Mouse (Mus musculus): ENCODE results near the gene Sec31b. TPM values are rescaled to one million over a fixed set of nuclear protein-coding genes. Genes with fewer than 3 reads are reported as not detected.

Sec31b gene
- total RNA-seq (2021), result under 1 TPM; 0.11 to 0.34 TPM
- long read RNA-seq, result 0 reads

GRCm38 (mm10) chr19:44545321-44546041, at the start of gene Sec31b:
Sec31b (minus strand) TSS chr19:44545864.
- no peak for DNase-seq (ENCODE audit: low spot score in 2 of 2)

GRCm38 (mm10) chr19:44594180-44594579, 48.5 kb upstream of the Sec31b start:
- DNase-seq (ENCODE audit: low spot score in 2 of 2), result no peak

GRCm38 (mm10) chr19:44591638-44592037, 46.0 kb upstream of the Sec31b start:
- no peak for DNase-seq (ENCODE audit: low spot score in 2 of 2)

- no peak for DNase-seq (ENCODE audit: low spot score in 2 of 2)
Measured at GRCm38 (mm10) chr19:44590992-44591391, 45.3 kb upstream of the Sec31b start.

GRCm38 (mm10) chr19:44589591-44590223, 44.0 kb upstream of the Sec31b start:
- DNase-seq (ENCODE audit: low spot score in 2 of 2), result no peak

- no peak for DNase-seq (ENCODE audit: low spot score in 2 of 2)
Measured at GRCm38 (mm10) chr19:44588036-44588435, 42.4 kb upstream of the Sec31b start.

GRCm38 (mm10) chr19:44582638-44583309, 37.1 kb upstream of the Sec31b start:
- peak; percentile 98 for DNase-seq (ENCODE audit: low spot score in 2 of 2)

- no peak for DNase-seq (ENCODE audit: low spot score in 2 of 2)
Measured at GRCm38 (mm10) chr19:44582103-44582502, 36.4 kb upstream of the Sec31b start.

GRCm38 (mm10) chr19:44578038-44578437, 32.4 kb upstream of the Sec31b start:
- no peak for DNase-seq (ENCODE audit: low spot score in 2 of 2)

GRCm38 (mm10) chr19:44576275-44576674, 30.6 kb upstream of the Sec31b start:
- DNase-seq (ENCODE audit: low spot score in 2 of 2), result no peak

- no peak for DNase-seq (ENCODE audit: low spot score in 2 of 2)
Measured at GRCm38 (mm10) chr19:44567763-44568162, 22.1 kb upstream of the Sec31b start.

GRCm38 (mm10) chr19:44564006-44564405, 18.3 kb upstream of the Sec31b start:
- DNase-seq (ENCODE audit: low spot score in 2 of 2), result no peak

GRCm38 (mm10) chr19:44562652-44563206, 17.1 kb upstream of the Sec31b start, which contains the start of gene Hif1an:
Hif1an (plus strand) TSS chr19:44562850.
- DNase-seq (ENCODE audit: low spot score in 2 of 2), result peak; percentile 95

- DNase-seq (ENCODE audit: low spot score in 2 of 2), result peak; percentile 96 to 97
Measured at GRCm38 (mm10) chr19:44554861-44555590, 9.4 kb upstream of the Sec31b start, which contains the start of gene Ndufb8. Ndufb8 (minus strand) TSS chr19:44555440.

GRCm38 (mm10) chr19:44554490-44554860, 8.8 kb upstream of the Sec31b start:
- DNase-seq (ENCODE audit: low spot score in 2 of 2), result no peak

GRCm38 (mm10) chr19:44553286-44553685, 7.6 kb upstream of the Sec31b start:
- DNase-seq (ENCODE audit: low spot score in 2 of 2), result no peak

GRCm38 (mm10) chr19:44552731-44553130, 7.1 kb upstream of the Sec31b start, which contains the start of gene Gm20538:
Gm20538 (minus strand) TSS chr19:44552831.
- DNase-seq (ENCODE audit: low spot score in 2 of 2), result no peak

- peak; percentile 79 to 80 for DNase-seq (ENCODE audit: low spot score in 2 of 2)
Measured at GRCm38 (mm10) chr19:44544775-44545174, 889 bp downstream of the Sec31b start.

- DNase-seq (ENCODE audit: low spot score in 2 of 2), result no peak
Measured at GRCm38 (mm10) chr19:44544372-44544771, 1.3 kb downstream of the Sec31b start.

GRCm38 (mm10) chr19:44542694-44543178, 2.9 kb downstream of the Sec31b start:
- no peak for DNase-seq (ENCODE audit: low spot score in 2 of 2)

GRCm38 (mm10) chr19:44537416-44537815, 8.2 kb downstream of the Sec31b start:
- DNase-seq (ENCODE audit: low spot score in 2 of 2), result no peak
